Mouse (Mus musculus) small intestine, adult 2 months (tissue): ENCODE data around the gene Pcnx4.

Experiments
- CTCF ChIP-seq: fragments of 200-500 bp; IDR thresholded peaks from 2 replicates; pipeline ENCODE4 v1.5.1; 2012; ENCODE audit warnings: low read depth, mild to moderate bottlenecking, control low read depth, inconsistent platforms, low read length, moderate library complexity, mixed read lengths; ENCODE audit not compliant: insufficient replicate concordance, insufficient read length; ENCODE audit errors: extremely low read depth
- POLR2A ChIP-seq: fragments of 200-500 bp; IDR thresholded peaks from 2 replicates; pipeline ENCODE4 v1.6.1; 2012; ENCODE audit warnings: low read depth, mild to moderate bottlenecking, control low read depth, inconsistent platforms, low read length, moderate library complexity

DNA sequence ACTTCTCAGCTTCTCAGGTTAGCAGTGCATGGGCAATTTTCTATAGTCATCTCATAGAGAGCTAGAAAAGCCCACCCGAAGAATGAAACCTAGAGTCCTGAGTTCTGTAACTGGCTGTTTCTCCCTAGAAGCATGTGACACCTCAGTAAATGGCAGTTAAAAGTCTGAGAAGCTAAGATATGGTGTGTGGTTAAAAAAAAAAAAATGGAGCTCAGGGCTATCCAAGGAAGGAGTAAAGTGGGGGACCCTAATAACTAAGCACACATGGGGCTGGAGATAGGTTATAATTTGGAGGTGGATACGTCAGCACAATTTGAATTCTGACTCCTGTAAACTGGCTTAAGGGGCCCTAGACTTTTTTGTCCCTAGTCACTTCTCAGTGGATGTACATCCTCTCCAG, 46.9 kb downstream of the Pcnx4 start:
- TF ChIP-seq CTCF (no peak), POLR2A (no peak)
